Mouse (Mus musculus) urinary bladder, adult 2 months (tissue): Measurements from ENCODE around the gene Fv1. TPM values are rescaled to one million over a fixed set of nuclear protein-coding genes. Genes with fewer than 3 reads are reported as not detected.
A peak's percentile ranks its signal among the peaks of the same experiment; 100 is the strongest.

Experiments
- DNase-seq: peaks from one replicate; pipeline ENCODE4 v3.0.0; 2022; ENCODE audit warnings: low spot score
- polyA plus RNA-seq: library from polyadenylated mRNA; depleted of rRNA; stranded (reverse); fragments of >200 nt; gene quantifications from 2 replicates; pipeline ENCODE4 v1.2.3, GENCODE M21; 2012; rRNA removed

Gene Fv1
- polyA plus RNA-seq, 1 experiment: 7.6 TPM

GRCm38 (mm10) chr4:147884138-147884537, 15.4 kb downstream of the Fv1 start:
- DNase-seq: no peak

GRCm38 (mm10) chr4:147886158-147886557, 17.4 kb downstream of the Fv1 start:
- no peak for DNase-seq

DNA sequence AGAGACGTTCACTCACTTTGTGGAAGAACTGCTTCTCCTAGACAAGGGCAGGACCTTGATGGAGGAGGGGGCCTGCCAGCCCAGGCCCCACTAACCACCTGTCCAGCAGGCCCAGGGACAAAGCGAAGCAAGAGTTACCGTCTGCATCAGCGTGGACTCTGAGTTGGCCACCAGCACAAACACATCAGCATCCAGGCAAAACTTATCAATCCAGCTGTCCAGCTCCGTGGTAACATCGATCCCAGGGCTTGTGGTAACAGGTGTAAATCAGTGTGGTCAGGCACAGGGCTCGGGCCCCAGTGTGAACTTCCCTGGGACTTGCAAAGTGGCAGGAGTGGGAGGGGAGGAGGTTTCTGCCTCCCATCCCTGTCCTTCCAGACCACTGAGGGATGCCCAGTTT, 18.5 kb downstream of the Fv1 start:
- no peak for DNase-seq

- no peak for DNase-seq
Observed at GRCm38 (mm10) chr4:147888237-147888636, 19.5 kb downstream of the Fv1 start.

- no peak for DNase-seq
Observed at GRCm38 (mm10) chr4:147890341-147890740, 21.6 kb downstream of the Fv1 start.

DNA sequence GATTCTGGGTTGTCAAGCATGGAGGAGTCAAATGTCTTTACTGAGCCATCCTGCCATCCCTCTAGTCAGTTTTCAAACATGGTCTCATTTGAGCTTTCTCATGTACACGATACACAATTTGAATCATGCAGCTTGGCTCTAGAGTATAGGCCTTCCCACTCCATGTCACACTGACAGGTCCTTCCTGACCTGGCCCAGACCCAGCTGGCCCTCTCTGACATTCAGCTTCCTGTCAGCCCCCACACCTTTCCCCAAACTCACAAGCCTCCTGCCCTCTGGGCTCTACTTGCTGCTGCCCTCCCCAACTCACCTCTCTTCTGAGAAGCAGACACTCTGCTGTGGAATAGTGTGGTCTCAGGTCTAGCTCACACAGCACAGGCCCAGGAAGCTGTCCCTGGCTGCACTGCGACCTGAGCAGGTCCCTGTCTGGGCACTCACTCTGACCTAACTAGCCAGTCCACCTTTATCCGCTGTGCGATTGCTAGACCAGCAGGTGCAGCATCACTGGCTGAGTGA, 27.1 kb downstream of the Fv1 start:
- DNase-seq: no peak

DNA sequence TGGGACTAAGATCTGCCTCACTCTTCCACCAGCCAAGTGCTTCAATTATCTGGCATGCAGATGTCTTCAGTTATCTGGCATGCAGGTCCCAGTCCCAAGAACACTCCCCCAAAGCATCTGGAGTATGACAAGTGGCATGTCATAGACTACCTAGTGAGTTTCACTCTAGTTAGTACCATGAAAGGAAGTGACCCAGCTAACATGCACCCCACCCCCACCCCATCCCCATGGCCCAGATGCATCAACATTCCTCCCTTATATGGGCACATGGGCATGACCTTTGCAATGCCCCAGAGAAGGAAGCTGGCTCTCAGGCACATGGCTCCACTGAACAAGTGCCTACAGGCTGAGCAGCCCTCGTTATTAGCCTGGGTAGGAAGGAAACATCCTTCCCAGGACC, 27.6 kb downstream of the Fv1 start:
- no peak for DNase-seq

DNA sequence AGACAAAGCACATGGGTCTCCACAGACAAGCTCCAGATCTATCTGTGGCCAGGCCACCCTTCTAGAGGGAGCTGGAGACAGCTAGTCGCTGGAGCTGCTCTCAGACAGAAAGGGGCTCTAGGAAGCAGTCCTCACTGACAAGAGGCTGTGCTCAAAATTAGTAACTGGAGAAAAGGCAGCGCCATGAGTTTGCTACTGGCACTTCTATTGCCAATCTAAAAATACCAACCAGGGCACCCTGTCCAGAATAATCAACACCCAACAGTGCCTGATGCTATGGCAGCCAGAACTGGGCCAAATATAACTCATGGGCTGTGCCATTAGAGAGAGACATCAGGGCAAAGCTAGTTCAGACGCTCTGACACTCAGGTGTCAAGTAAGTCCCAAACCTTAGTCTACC, 28.6 kb downstream of the Fv1 start:
- DNase-seq: no peak

GRCm38 (mm10) chr4:147900452-147900851, 31.7 kb downstream of the Fv1 start:
- DNase-seq: no peak

DNA sequence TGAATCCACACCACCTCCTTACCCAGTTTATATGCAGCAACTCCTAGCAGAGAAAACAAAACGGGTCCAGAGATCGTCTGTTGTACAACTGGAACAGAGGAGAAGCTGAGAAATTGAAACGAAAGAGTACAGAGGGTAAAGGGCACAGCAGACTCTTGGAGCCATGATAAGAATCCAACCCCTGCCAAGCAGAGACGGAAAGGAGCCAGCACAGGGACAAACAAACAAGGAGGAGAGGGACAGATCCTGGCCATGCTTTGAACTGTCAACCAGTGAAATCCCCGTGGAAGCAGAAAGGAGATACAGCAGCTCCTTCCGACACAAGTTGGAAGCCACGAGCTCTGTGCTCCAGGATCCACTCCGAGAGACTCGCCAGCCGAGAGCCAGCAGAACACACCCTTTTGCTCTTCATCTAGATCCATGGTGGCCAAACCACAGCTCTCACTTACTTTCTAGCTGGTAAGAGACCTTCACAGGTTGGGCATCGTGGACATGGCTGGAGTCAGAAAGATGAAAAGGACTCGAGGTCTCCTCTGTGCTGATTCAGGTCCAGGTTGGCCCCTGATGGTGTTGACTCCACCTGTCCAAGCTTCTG, 34.2 kb downstream of the Fv1 start:
- DNase-seq: no peak

GRCm38 (mm10) chr4:147903601-147904000, 34.8 kb downstream of the Fv1 start:
- no peak for DNase-seq

GRCm38 (mm10) chr4:147904313-147905089, 35.7 kb downstream of the Fv1 start, which contains the start of gene Mfn2:
Gene Mfn2 (minus strand): TSS chr4:147904704.
- DNase-seq: peak; percentile 94

DNA sequence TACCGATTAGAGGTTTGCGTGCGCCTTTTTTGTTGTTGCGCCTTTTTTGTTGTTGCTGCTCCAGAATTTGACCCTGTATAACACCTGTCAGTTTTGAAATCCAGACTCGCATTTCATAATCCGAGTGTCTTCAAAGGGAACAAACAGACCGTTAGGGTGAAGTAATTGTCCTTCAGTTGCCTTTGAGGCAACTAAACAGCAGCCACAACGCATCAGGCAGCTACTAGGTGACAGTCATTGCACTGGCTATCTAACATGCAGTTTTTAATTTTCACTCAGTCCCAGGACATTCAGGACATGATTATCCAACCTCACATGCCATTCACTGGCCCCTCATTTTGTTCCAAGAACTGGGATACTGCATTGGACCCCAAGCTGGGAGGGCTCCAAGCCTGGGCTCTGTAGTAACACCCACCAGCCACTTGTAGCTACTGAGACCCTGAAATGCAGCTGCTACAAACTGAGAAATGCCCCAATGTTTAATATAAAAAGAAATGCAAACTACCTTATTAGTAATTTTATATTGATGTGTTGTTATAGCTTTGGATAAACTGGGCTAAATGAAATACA, 36.4 kb downstream of the Fv1 start:
- DNase-seq: no peak

GRCm38 (mm10) chr4:147906230-147906629, 37.5 kb downstream of the Fv1 start:
- peak; percentile 34 for DNase-seq

DNA sequence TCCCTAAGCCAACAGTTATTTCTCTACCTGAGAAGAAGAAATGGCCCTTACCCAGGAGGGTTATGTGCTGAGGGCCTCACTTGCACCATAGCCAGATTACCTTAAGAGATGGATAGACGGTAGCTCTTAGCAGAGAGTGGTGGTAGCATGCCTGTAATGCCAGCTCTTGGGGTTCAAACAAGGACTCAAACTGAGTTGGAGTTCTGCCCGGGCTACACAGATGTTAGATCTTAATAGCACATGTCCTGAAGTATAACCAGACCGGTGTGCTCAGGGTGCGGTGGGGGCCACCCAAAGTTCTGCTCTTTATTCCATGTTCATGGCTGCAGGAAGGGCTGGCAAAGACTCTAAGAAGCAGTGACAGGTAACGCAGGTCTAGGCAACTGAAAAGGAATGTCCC, 40.7 kb downstream of the Fv1 start:
- DNase-seq: no peak

DNA sequence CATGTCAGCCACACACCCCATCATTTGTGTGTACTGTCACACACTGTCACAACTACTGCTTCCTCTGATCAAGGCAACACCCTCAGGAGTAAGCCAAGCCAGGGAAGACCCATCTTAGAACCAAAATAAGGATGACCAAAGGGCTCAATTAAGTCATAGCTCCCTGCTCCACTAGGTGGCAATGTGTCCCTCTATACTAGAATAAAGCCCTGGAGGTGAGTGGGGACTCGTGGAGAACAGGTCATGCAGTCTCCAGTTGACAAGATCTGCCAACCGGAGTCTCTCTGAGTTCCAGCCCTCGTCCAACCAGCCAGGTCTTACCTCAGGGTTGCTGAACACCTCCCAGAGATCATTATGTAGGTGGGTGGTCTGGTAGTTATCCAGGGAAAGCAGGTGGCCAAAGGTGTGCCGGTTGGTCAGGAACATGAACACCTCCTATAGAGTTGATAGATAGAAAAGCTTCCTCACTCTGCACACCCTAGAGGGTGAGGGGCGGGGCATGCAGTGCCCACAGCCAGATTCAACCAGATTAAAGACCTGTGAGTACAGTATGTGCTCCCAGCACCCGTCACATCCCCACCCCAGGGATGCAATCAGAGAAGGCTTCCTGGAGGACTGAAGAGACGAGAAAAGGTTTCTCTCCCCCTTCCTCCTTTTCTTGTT, 49.8 kb downstream of the Fv1 start:
- no peak for DNase-seq

Other genes with a start within 250 kb of the Fv1 start
- 2.2 and 2.7 TPM in 2 replicates for gene Zfp979, start 226.5 kb upstream of the Fv1 start, polyA plus RNA-seq
- gene Zfp534, start 166.4 kb upstream of the Fv1 start, polyA plus RNA-seq: not detected in 2 replicates
- gene Zfp984, start 59.2 kb upstream of the Fv1 start, polyA plus RNA-seq: 8.7 and 9.8 TPM in 2 replicates
- gene Zfp933, start 20.6 kb upstream of the Fv1 start, polyA plus RNA-seq: 5.5 and 6.2 TPM in 2 replicates
- gene Miip, start 163 bp upstream of the Fv1 start, polyA plus RNA-seq: 43.3 and 57.4 TPM in 2 replicates
- gene Mfn2, start 35.7 kb downstream of the Fv1 start, polyA plus RNA-seq: 49.7 and 68.9 TPM in 2 replicates
- gene Plod1, start 67.8 kb downstream of the Fv1 start, polyA plus RNA-seq: 42.5 and 50.1 TPM in 2 replicates
- gene 2510039O18Rik, start 71.9 kb downstream of the Fv1 start, polyA plus RNA-seq: 47.0 and 48.2 TPM in 2 replicates
- gene Nppb, start 116.8 kb downstream of the Fv1 start, polyA plus RNA-seq: 0.09 TPM in 1 of 2 replicates, not detected in the other
- gene Nppa, start 131.7 kb downstream of the Fv1 start, polyA plus RNA-seq: 0.19 and 0.41 TPM in 2 replicates
- 8.5 and 9.6 TPM in 2 replicates for gene Clcn6, start 169.8 kb downstream of the Fv1 start, polyA plus RNA-seq
- 24.7 and 29.1 TPM in 2 replicates for gene Mthfr, start 170.1 kb downstream of the Fv1 start, polyA plus RNA-seq
- 20.4 and 25.4 TPM in 2 replicates for gene Agtrap, start 219.1 kb downstream of the Fv1 start, polyA plus RNA-seq